Mouse (Mus musculus): ENCODE data around the gene Xxylt1.

GRCm38 (mm10) chr16:31076436-31076835 is 4.8 kb downstream of the Xxylt1 start:
- TF ChIP-seq CTCF (IDR thresholded peaks at IDR 0.05; ENCODE audit: low read depth, low read length), result no peak
- no peak for TF ChIP-seq GATA1 (IDR thresholded peaks at IDR 0.05; ENCODE audit: borderline replicate concordance, low read length)
- no peak for TF ChIP-seq GATA2 (IDR thresholded peaks at IDR 0.05; ENCODE audit: borderline replicate concordance, low read depth, low read length)
- no peak for TF ChIP-seq TAL1 (conservative IDR thresholded peaks at IDR 0.05; ENCODE audit: low read depth, low read length)
- TF ChIP-seq POLR2AphosphoS5 (IDR thresholded peaks at IDR 0.05; ENCODE audit: insufficient replicate concordance, low read depth, low read length), result no peak

Data from G1E (cell line).